In genomic region chr7:75715939-75716338, GRCm38 (mm10) we compare ENCODE assay signal across 12 mouse cellular contexts.
DNase-seq lines count a peak whose midpoint lies in the region; ATAC-seq lines count a peak whose summit lies in the region.
"Had no signal": no experiment of that assay in that cellular context is flagged by ENCODE, and none has a peak within 500 bp of the region (broad histone marks: within the 10 kb centered on the region; RNA-seq: fewer than 3 reads in every experiment).

No protein-coding gene starts in this region.

- no peak for ATAC-seq in embryonic facial prominence, embryonic 14.5 days (ENCODE audit: low read depth)
- ATAC-seq in heart, embryonic 11.5 days (replicated peaks; ENCODE audit: insufficient number of reproducible peaks, low FRiP score, low TSS enrichment): no peak
- no peak for ATAC-seq in cerebellum, adult (ENCODE audit: insufficient number of reproducible peaks, low FRiP score, low TSS enrichment)
- ATAC-seq: forebrain, embryonic 15.5 days; Patski had no signal

- no peak overlapping the region for H3K27ac ChIP-seq in embryonic facial prominence, embryonic 14.5 days (replicated peaks; ENCODE audit: low read depth, low read length)
- no peak overlapping the region for H3K27ac ChIP-seq in embryonic facial prominence, embryonic 10.5 days (replicated peaks)
- peak overlapping the region; percentile 36 for H3K27ac ChIP-seq in heart, embryonic 11.5 days (ENCODE audit: low read depth, low read length)
- no peak overlapping the region for H3K27ac ChIP-seq in forebrain, embryonic 10.5 days
- H3K27ac ChIP-seq: forebrain, embryonic 15.5 days; neural tube, embryonic 13.5 days had no signal

- H3K4me1 ChIP-seq in embryonic facial prominence, embryonic 14.5 days (ENCODE audit: control insufficient read depth, insufficient read depth, low read length): 0 out of 2 replicates have a peak, but pooled peaks cover 11% of the 10 kb centered on the region
- H3K4me1 ChIP-seq in embryonic facial prominence, embryonic 10.5 days: peaks cover 3% of the 10 kb centered on the region; the same call in 1 of the 2 replicates
- H3K4me1 ChIP-seq in heart, embryonic 11.5 days (ENCODE audit: control insufficient read depth, insufficient read depth, low read length): peaks cover 6% of the 10 kb centered on the region
- no peaks in the 10 kb centered on the region for H3K4me1 ChIP-seq in forebrain, embryonic 10.5 days
- H3K4me1 ChIP-seq: forebrain, embryonic 15.5 days; neural tube, embryonic 13.5 days had no signal

- H3K27me3 ChIP-seq in embryonic facial prominence, embryonic 14.5 days (replicated peaks; ENCODE audit: control insufficient read depth, insufficient read depth, low read length): no peaks in the 10 kb centered on the region
- H3K27me3 ChIP-seq in embryonic facial prominence, embryonic 10.5 days (replicated peaks; ENCODE audit: low read depth, poor library complexity, severe bottlenecking): no peaks in the 10 kb centered on the region
- no peaks in the 10 kb centered on the region for H3K27me3 ChIP-seq in heart, embryonic 11.5 days (ENCODE audit: control insufficient read depth, insufficient read depth, low read length)
- H3K27me3 ChIP-seq in forebrain, embryonic 10.5 days (ENCODE audit: poor library complexity, severe bottlenecking): no peaks in the 10 kb centered on the region
- H3K27me3 ChIP-seq: forebrain, embryonic 15.5 days; neural tube, embryonic 13.5 days; Patski had no signal

- DNase-seq in embryonic facial prominence, embryonic 14.5 days (ENCODE audit: low spot score): peak; percentile 39
- no peak for DNase-seq in embryonic facial prominence, embryonic 10.5 days (ENCODE audit: low spot score)
- peak; percentile 53 to 58 for DNase-seq in adrenal gland, postnatal 36 days
- DNase-seq in kidney, postnatal 36 days: peak; percentile 52 to 76
- DNase-seq in thymus, adult 18-20 months: no peak
- no peak for DNase-seq in forebrain, embryonic 10.5 days (ENCODE audit: extremely low spot score, low spot score)
- DNase-seq: cerebellum, adult 9-10 months had no signal

- 59% methylated on average over 4 of the region's 4 CpGs for WGBS in embryonic facial prominence, embryonic 14.5 days
- WGBS in embryonic facial prominence, embryonic 10.5 days: 72% methylated on average over 4 of the region's 4 CpGs
- WGBS in heart, embryonic 11.5 days (ENCODE audit: insufficient replicate concordance): 44% methylated on average over 4 of the region's 4 CpGs
- WGBS in forebrain, embryonic 10.5 days: 93% methylated on average over 4 of the region's 4 CpGs

- no peaks in the 10 kb centered on the region for H3K9me3 ChIP-seq in embryonic facial prominence, embryonic 14.5 days (ENCODE audit: control insufficient read depth, low read length)
- H3K9me3 ChIP-seq in embryonic facial prominence, embryonic 10.5 days: no peaks in the 10 kb centered on the region
- no peaks in the 10 kb centered on the region for H3K9me3 ChIP-seq in heart, embryonic 11.5 days (replicated peaks; ENCODE audit: control insufficient read depth, low read length)
- no peaks in the 10 kb centered on the region for H3K9me3 ChIP-seq in forebrain, embryonic 10.5 days
- H3K9me3 ChIP-seq: forebrain, embryonic 15.5 days; neural tube, embryonic 13.5 days had no signal

- H3K36me3 ChIP-seq in embryonic facial prominence, embryonic 14.5 days (ENCODE audit: control insufficient read depth, insufficient read depth, low read length): peaks cover 29% of the 10 kb centered on the region
- peaks cover 25% of the 10 kb centered on the region for H3K36me3 ChIP-seq in embryonic facial prominence, embryonic 10.5 days (replicated peaks)
- H3K36me3 ChIP-seq in heart, embryonic 11.5 days (ENCODE audit: control insufficient read depth, insufficient read depth, low read length): peaks cover 3% of the 10 kb centered on the region; the same call in 1 of the 2 replicates
- H3K36me3 ChIP-seq in forebrain, embryonic 10.5 days (replicated peaks): peaks cover 12% of the 10 kb centered on the region
- H3K36me3 ChIP-seq: forebrain, embryonic 15.5 days had no signal

- H3K4me2 ChIP-seq in embryonic facial prominence, embryonic 14.5 days (ENCODE audit: low read depth, low read length): no peak overlapping the region
- no peak overlapping the region for H3K4me2 ChIP-seq in heart, embryonic 11.5 days
- H3K4me2 ChIP-seq: forebrain, embryonic 15.5 days; neural tube, embryonic 13.5 days had no signal

- H3K9ac ChIP-seq in embryonic facial prominence, embryonic 14.5 days (ENCODE audit: low read depth, low read length): no peak overlapping the region
- no peak overlapping the region for H3K9ac ChIP-seq in heart, embryonic 11.5 days (ENCODE audit: low read depth, low read length)
- H3K9ac ChIP-seq: forebrain, embryonic 15.5 days; neural tube, embryonic 13.5 days had no signal

- no peak overlapping the region for H3K4me3 ChIP-seq in embryonic facial prominence, embryonic 14.5 days (ENCODE audit: low read depth, low read length)
- no peak overlapping the region for H3K4me3 ChIP-seq in embryonic facial prominence, embryonic 10.5 days
- H3K4me3 ChIP-seq in heart, embryonic 11.5 days (ENCODE audit: low read depth, low read length): no peak overlapping the region
- no peak overlapping the region for H3K4me3 ChIP-seq in forebrain, embryonic 10.5 days
- H3K4me3 ChIP-seq: forebrain, embryonic 15.5 days; neural tube, embryonic 13.5 days had no signal

Comparison
In these comparisons a context has a peak if more than half of its experiments do, and no peak if none do; other contexts are left out.
1. DNase-seq: peak in embryonic facial prominence, embryonic 14.5 days (single experiment), adrenal gland, postnatal 36 days (2 of 2) and kidney, postnatal 36 days (2 of 2); none in embryonic facial prominence, embryonic 10.5 days (single experiment), thymus, adult 18-20 months (0 of 2) and forebrain, embryonic 10.5 days (single experiment).